Mouse (Mus musculus) neural tube, embryonic 13.5 days (tissue): ENCODE measurements at regions not wholly inside any gene's neighbourhood (a gene's known extent, or its start where the extent isn't known, plus 50 kb on each side); places are given as distances from the start of the nearest gene placed in this dataset.
A peak's percentile ranks its signal among the peaks of the same experiment; 100 is the strongest.

ENCODE experiments used
- ATAC-seq: fragments of 200-750 bp; cut with Nextera tagmentation; 2 replicates; pipeline ENCODE4 v1.8.0; 2017; ENCODE audit warnings: low read depth, mild to moderate bottlenecking, moderate TSS enrichment, moderate library complexity
- H3K27ac ChIP-seq: fragments of 300-500 bp; sonication (generic); replicated peaks from 2 replicates; pipeline ENCODE4 v1.5.1; 2015; ENCODE audit warnings: moderate library complexity, mild to moderate bottlenecking, inconsistent platforms
- H3K27me3 ChIP-seq: fragments of 300-500 bp; sonication (generic); 2 replicates; pipeline ENCODE4 v1.6.1; 2015; ENCODE audit warnings: mild to moderate bottlenecking, inconsistent platforms
- H3K36me3 ChIP-seq: fragments of 300-500 bp; sonication (generic); 2 replicates; pipeline ENCODE4 v1.6.1; 2015; ENCODE audit warnings: mild to moderate bottlenecking, inconsistent platforms
- H3K4me1 ChIP-seq: fragments of 300-500 bp; sonication (generic); replicated peaks from 2 replicates; pipeline ENCODE4 v1.6.1; 2015; ENCODE audit warnings: inconsistent platforms
- H3K4me2 ChIP-seq: fragments of 300-500 bp; sonication (generic); 2 replicates; pipeline ENCODE4 v1.6.1; 2015; ENCODE audit warnings: inconsistent platforms, mild to moderate bottlenecking, moderate library complexity
- H3K4me3 ChIP-seq: fragments of 300-500 bp; sonication (generic); 2 replicates; pipeline ENCODE4 v1.5.1; 2015; ENCODE audit warnings: mild to moderate bottlenecking, inconsistent platforms
- H3K9ac ChIP-seq: fragments of 300-500 bp; sonication (generic); 2 replicates; pipeline ENCODE4 v1.6.1; 2015; ENCODE audit warnings: moderate library complexity, mild to moderate bottlenecking, inconsistent platforms
- H3K9me3 ChIP-seq: fragments of 300-500 bp; sonication (generic); 2 replicates; pipeline ENCODE4 v1.6.1; 2016; ENCODE audit warnings: inconsistent platforms
- WGBS: fragments of 180-500 bp; shearing (Covaris S2); methylation state at CpG from one replicate; pipeline ENCODE4 v1.1.7; 2015; 5-methylcytosine and 5-hydroxymethylcytosine counted together

- Histone ChIP-seq H3K36me3 (no peaks in the 10 kb centered on the region), H3K9me3 (no peaks in the 10 kb centered on the region), H3K4me1 (peaks cover 17% of the 10 kb centered on the region), H3K27me3 (no peaks in the 10 kb centered on the region), H3K4me3 (no peak overlapping the region), H3K27ac (no peak overlapping the region), H3K4me2 (no peak overlapping the region), H3K9ac (no peak overlapping the region)
- ATAC-seq: no peak
- 83% methylated on average over 3 of the region's 3 CpGs for WGBS
Measured at GRCm38 (mm10) chr11:17807851-17808250, 145.8 kb downstream of the Etaa1 start.

DNA sequence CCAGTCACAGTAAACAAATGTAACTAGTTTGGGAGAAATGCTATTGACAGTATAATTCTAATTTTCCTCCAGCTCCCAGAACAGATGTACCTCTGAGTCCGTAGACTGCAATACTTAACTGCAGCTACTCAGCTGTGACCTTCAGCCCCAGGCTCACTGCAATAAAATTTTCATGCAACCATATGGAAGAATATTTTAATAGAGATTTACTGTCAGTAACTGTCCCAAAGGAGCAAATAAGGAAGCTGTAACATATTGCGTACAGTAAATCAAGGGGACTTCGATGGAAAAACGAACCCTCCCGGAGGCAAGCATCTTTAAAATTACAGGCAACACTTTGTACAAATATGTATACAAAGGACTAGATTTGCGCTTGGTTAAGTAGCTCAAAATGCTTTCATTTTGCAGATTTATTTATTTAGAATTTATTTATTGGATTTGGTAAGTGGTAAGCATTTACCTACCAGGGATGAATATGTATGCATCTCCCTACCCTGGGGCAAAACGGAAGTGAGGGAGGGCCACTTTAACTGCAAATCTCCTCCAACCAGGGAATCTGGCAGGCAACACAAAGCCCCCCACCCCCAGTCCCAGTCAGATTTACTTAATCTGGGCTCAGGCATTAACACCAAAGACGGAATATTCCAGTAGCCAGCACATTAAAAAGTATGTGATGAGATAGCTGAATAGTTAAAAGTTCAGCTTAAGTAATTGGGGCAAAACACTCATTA is 141.7 kb downstream of the Etaa1 start:
- Histone ChIP-seq H3K36me3 (no peaks in the 10 kb centered on the region), H3K4me3 (no peak overlapping the region), H3K4me1 (peaks cover 20% of the 10 kb centered on the region), H3K27me3 (no peaks in the 10 kb centered on the region), H3K9ac (no peak overlapping the region), H3K27ac (no peak overlapping the region; the same call in 1 of the 2 replicates), H3K9me3 (no peaks in the 10 kb centered on the region), H3K4me2 (0 out of 2 replicates have a peak overlapping the region, but pooled peaks have one; percentile 16)
- ATAC-seq: peak; percentile 92
- WGBS: 31% methylated on average over 8 of the region's 8 CpGs

DNA sequence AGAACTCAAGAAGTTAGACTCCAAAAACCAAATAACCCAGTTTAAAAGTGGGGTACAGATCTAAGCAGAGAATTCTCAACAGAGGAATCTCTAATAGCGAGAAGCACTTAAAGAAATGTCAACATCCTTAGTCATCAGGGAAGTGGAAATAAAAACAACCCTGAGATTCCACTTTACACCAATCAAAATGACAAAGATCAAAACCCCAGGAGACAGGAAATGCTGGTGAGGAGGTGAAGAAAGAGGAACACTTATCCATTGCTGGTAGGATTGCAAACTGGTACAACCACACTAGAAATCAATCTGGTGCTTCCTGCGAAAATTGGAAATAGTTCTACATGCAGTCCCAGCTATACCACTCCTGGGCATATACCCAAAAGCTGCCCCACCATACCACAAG is 111.0 kb downstream of the Etaa1 start:
- ATAC-seq: no peak
- 77% methylated on average over 2 of the region's 2 CpGs for whole genome bisulfite sequencing
- H3K9ac ChIP-seq: no peak overlapping the region
- H3K4me3 ChIP-seq: no peak overlapping the region
- no peak overlapping the region for H3K4me2 ChIP-seq
- H3K27me3 ChIP-seq: no peaks in the 10 kb centered on the region
- no peak overlapping the region for H3K27ac ChIP-seq
- H3K9me3 ChIP-seq: peaks cover 5% of the 10 kb centered on the region; the same call in 1 of the 2 replicates
- H3K36me3 ChIP-seq: no peaks in the 10 kb centered on the region
- H3K4me1 ChIP-seq: no peaks in the 10 kb centered on the region

GRCm38 (mm10) chr11:17852405-17852804 is 101.3 kb downstream of the Etaa1 start:
- no peak for ATAC-seq
- WGBS: 47% methylated on average over 7 of the region's 7 CpGs
- H3K4me3 ChIP-seq: no peak overlapping the region
- H3K9me3 ChIP-seq: no peaks in the 10 kb centered on the region
- no peaks in the 10 kb centered on the region for H3K36me3 ChIP-seq
- no peak overlapping the region for H3K27ac ChIP-seq
- H3K4me1 ChIP-seq: no peaks in the 10 kb centered on the region
- no peaks in the 10 kb centered on the region for H3K27me3 ChIP-seq
- H3K9ac ChIP-seq: no peak overlapping the region
- no peak overlapping the region for H3K4me2 ChIP-seq

GRCm38 (mm10) chr11:17853246-17853804 is 100.3 kb downstream of the Etaa1 start:
- ATAC-seq: no peak
- H3K27me3 ChIP-seq: no peaks in the 10 kb centered on the region
- no peak overlapping the region for H3K27ac ChIP-seq
- no peak overlapping the region for H3K4me2 ChIP-seq
- H3K4me1 ChIP-seq: no peaks in the 10 kb centered on the region
- 28% methylated on average over 8 of the region's 8 CpGs for WGBS
- no peak overlapping the region for H3K9ac ChIP-seq
- H3K36me3 ChIP-seq: no peaks in the 10 kb centered on the region
- H3K4me3 ChIP-seq: no peak overlapping the region
- H3K9me3 ChIP-seq: no peaks in the 10 kb centered on the region

DNA sequence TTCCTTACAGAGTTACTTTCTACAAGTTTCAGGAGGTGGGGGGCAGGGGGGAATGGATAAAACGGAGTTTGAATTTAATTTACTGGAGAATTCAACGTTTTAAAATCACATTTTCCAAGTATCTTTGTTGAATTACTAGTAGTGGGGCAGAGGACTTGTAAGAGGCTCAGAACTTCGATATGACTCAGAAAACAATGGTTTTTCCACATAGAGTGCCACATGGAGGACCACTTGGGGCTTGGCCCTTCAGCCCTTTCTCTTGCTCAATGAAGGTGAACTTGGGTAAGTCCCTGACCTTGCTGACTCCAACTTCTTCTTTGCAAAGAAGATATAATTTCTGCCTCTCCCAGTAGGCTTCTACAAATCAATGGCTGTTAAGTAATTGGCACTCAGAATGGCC is 99.8 kb downstream of the Etaa1 start:
- no peak overlapping the region for H3K9ac ChIP-seq
- no peaks in the 10 kb centered on the region for H3K4me1 ChIP-seq
- 65% methylated on average over 3 of the region's 3 CpGs for WGBS
- ATAC-seq: no peak
- no peaks in the 10 kb centered on the region for H3K36me3 ChIP-seq
- no peak overlapping the region for H3K4me2 ChIP-seq
- H3K27ac ChIP-seq: no peak overlapping the region
- no peaks in the 10 kb centered on the region for H3K27me3 ChIP-seq
- no peak overlapping the region for H3K4me3 ChIP-seq
- no peaks in the 10 kb centered on the region for H3K9me3 ChIP-seq

DNA sequence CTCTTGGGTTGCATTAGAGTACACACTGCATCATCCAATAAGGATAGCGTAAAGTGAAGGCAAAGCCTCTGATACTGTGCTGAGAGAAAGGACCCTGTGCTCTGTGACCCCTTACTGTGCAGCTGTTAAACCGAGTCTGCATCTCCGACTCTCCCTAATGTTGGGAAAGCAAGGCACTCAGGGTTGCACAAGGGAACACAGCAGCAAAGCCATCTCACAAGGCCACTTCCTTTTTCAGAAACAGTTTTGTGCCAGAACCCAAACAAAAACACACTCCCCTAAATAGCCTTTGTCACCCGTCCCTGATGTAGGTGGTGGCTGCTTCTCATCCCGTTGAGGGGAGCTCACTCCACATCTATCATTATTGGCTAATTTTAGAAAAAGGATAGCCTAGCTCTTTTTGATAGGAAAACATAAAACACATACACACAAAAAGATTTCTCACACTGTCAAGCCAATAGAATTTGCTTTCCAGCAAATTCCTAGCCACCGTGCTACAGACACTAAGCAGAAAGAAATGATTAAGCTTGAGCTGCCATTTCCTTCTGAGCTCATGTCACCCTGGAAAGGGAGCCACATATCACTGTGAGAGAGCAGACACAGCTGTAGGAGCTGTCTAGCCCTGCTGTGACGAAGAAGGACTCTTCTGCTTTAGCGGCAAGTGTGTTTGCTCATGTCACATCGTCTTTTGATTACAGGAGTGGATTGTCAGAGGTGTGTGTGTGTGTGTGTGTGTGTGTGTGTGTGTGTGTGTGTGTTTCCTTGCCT is 94.1 kb downstream of the Etaa1 start:
- Histone ChIP-seq H3K27me3 (no peaks in the 10 kb centered on the region), H3K9me3 (no peaks in the 10 kb centered on the region), H3K27ac (peak overlapping the region; percentile 23; the same call in 1 of the 2 replicates), H3K4me3 (no peak overlapping the region), H3K4me1 (peaks cover 7% of the 10 kb centered on the region; the same call in 1 of the 2 replicates), H3K4me2 (no peak overlapping the region), H3K36me3 (no peaks in the 10 kb centered on the region), H3K9ac (no peak overlapping the region)
- ATAC-seq: no peak; the same call in 1 of the 2 replicates
- 39% methylated on average over 9 of the region's 9 CpGs for WGBS

GRCm38 (mm10) chr11:17864833-17865397 is 88.8 kb downstream of the Etaa1 start:
- no peaks in the 10 kb centered on the region for H3K9me3 ChIP-seq
- H3K4me1 ChIP-seq: peaks cover 6% of the 10 kb centered on the region
- no peak overlapping the region for H3K4me3 ChIP-seq
- no peaks in the 10 kb centered on the region for H3K36me3 ChIP-seq
- no peak; the same call in 1 of the 2 replicates for ATAC-seq
- H3K27me3 ChIP-seq: no peaks in the 10 kb centered on the region
- no peak overlapping the region for H3K9ac ChIP-seq
- no peak overlapping the region for H3K27ac ChIP-seq
- no peak overlapping the region for H3K4me2 ChIP-seq
- WGBS: 27% methylated on average over 4 of the region's 4 CpGs

- Histone ChIP-seq H3K4me1 (no peaks in the 10 kb centered on the region), H3K9ac (no peak overlapping the region), H3K4me2 (no peak overlapping the region), H3K27me3 (no peaks in the 10 kb centered on the region), H3K4me3 (no peak overlapping the region), H3K9me3 (no peaks in the 10 kb centered on the region), H3K36me3 (no peaks in the 10 kb centered on the region), H3K27ac (no peak overlapping the region)
- ATAC-seq: no peak
- 85% methylated on average over 2 of the region's 2 CpGs for WGBS
Measured at GRCm38 (mm10) chr11:17870690-17871089, 83.0 kb downstream of the Etaa1 start.

DNA sequence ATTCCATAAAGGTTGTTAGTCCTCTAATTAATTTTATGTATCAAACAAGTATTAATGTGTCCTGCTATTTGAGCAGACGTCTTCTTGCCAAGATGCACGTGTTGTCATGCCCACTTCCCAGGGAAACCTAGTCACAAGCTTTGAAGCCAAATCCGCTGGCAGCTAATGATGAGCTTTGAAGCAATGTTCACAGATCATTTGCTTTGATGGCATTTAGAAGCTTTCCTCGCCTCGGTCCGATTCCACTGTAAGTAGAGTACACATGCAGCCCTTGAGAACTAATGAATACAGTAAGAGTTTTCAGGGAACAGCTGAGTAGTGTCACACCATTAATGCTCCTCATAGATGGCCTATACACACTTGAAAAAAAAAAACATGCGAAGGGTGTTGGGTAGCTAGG is 81.8 kb downstream of the Etaa1 start:
- no peaks in the 10 kb centered on the region for H3K36me3 ChIP-seq
- no peaks in the 10 kb centered on the region for H3K9me3 ChIP-seq
- H3K4me3 ChIP-seq: no peak overlapping the region
- no peak overlapping the region for H3K9ac ChIP-seq
- no peak for ATAC-seq
- no peaks in the 10 kb centered on the region for H3K4me1 ChIP-seq
- 54% methylated on average over 7 of the region's 7 CpGs for WGBS
- H3K27ac ChIP-seq: no peak overlapping the region
- no peak overlapping the region for H3K4me2 ChIP-seq
- no peaks in the 10 kb centered on the region for H3K27me3 ChIP-seq

DNA sequence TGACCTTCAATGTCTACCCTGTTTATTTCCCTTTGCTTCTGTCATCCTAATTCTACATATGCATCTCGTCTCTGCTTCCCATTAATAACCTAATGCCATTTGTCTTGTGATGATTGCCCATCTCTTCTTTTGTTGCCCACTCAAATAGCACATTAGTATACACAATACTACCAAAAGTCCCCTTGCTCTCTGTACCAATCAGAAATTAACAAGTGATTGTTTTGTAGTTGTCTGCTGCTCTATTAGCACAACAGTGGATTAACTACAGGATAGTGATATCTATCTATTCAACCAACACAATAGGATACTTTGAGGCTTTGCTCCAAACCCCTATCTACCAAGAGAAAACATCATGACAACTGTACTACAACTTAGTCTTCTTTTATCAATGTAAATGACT is 70.4 kb downstream of the Etaa1 start:
- H3K4me2 ChIP-seq: no peak overlapping the region
- no peak overlapping the region for H3K4me3 ChIP-seq
- no peaks in the 10 kb centered on the region for H3K9me3 ChIP-seq
- 71% methylated on average over 1 of the region's 1 CpGs for WGBS
- H3K36me3 ChIP-seq: no peaks in the 10 kb centered on the region
- no peaks in the 10 kb centered on the region for H3K27me3 ChIP-seq
- ATAC-seq: no peak
- no peak overlapping the region for H3K27ac ChIP-seq
- H3K9ac ChIP-seq: no peak overlapping the region
- no peaks in the 10 kb centered on the region for H3K4me1 ChIP-seq
